Mouse (Mus musculus) lung, adult 2 months (tissue): ENCODE data around the gene Ankrd44.

Source experiments
- CTCF ChIP-seq: fragments of 200-500 bp; IDR thresholded peaks from 2 replicates; pipeline ENCODE4 v1.5.1; 2011; ENCODE audit warnings: mild to moderate bottlenecking, low read length, control low read depth; ENCODE audit not compliant: insufficient read depth
- POLR2A ChIP-seq: fragments of 200-500 bp; IDR thresholded peaks from 2 replicates; pipeline ENCODE4 v1.6.1; 2011; ENCODE audit warnings: low read depth, mild to moderate bottlenecking, control low read depth, low read length, borderline replicate concordance; ENCODE audit errors: extremely low read depth

GRCm38 (mm10) chr1:54824106-54824808, 101.9 kb downstream of the Ankrd44 start:
- TF ChIP-seq POLR2A (no peak), CTCF (no peak)
